Mouse (Mus musculus): ENCODE measurements around the gene Tenm4. TPM values are rescaled to one million over a fixed set of nuclear protein-coding genes. Genes with fewer than 3 reads are reported as not detected.

The Tenm4 gene
- polyA plus RNA-seq, 1 experiment from 2014 or later: 28.1 TPM

DNA sequence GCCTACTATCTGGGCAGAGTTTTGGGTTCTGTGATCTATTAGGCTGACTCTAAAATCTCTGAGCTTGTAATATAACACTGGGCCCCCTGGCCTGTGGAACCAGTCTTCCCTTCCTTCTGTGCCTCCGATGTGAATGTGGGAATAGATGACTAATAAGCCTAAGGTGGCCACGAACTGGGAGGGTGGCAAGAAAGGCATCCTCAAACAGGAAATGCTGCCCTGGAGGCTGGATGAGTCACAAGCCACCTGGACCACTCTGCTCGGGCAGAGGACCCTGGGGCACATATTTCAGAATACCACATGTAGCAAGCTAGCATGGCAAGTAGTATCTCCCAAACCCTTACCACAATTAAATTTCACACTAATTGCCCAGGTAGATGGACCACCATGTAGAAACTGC lies 391.8 kb downstream of the Tenm4 start:
- Histone ChIP-seq H3K4me1 (ENCODE audit: control insufficient read depth, insufficient read depth, low read length) (no peaks in the 10 kb centered on the region), H3K9ac (replicated peaks; ENCODE audit: low read length) (no peak overlapping the region), H3K36me3 (replicated peaks; ENCODE audit: control insufficient read depth, insufficient read depth, low read depth, low read length) (no peaks in the 10 kb centered on the region), H3K4me3 (ENCODE audit: low read depth, low read length) (no peak overlapping the region), H3K27me3 (ENCODE audit: control insufficient read depth, insufficient read depth, low read length) (no peaks in the 10 kb centered on the region), H3K27ac (replicated peaks; ENCODE audit: low read depth, low read length) (no peak overlapping the region), H3K4me2 (ENCODE audit: low read depth, low read length) (no peak overlapping the region), H3K9me3 (replicated peaks; ENCODE audit: control insufficient read depth, low read length) (no peaks in the 10 kb centered on the region)
- no peak for DNase-seq (ENCODE audit: low spot score)
- WGBS: 32% methylated on average over 3 of the region's 3 CpGs
- no peak for ATAC-seq (replicated peaks; ENCODE audit: insufficient number of reproducible peaks, low FRiP score, low TSS enrichment, low read depth)

DNA sequence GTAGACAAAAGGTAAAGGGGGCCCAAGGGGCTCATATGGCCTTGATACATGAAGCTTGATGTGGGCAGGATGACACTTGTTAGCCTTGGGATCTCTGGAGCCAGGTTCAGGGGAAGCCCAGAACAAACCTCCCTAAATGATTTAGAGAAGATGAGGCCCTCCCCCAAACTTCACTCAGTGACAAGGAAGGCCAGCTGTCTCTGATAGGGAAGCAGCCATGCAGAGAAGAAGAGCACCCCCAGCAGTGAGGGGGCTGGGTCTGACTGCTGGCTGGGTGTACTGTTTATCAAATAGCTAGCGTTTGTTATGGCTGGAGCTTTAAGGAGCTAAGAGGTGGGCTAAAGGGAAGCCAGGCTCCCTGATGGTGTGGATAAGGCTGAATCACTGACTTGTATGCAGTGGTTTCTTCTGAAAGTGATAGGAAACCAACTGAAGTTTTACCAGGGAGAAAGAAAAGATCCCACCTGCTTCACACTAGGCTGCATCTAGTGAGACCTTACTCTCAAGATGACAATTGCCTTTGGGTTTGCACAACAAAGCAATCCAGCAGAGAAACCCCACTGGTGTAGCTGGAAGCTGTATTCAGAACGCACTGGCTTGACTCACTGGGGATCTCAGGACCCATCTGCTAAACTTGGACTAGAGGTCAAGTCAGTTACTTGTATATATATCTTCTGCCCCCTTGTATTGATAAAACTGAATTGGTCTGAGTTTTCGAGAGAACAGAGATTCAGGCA lies 392.5 kb downstream of the Tenm4 start:
- no peak for DNase-seq (ENCODE audit: low spot score)
- Histone ChIP-seq H3K9me3 (replicated peaks; ENCODE audit: control insufficient read depth, low read length) (no peaks in the 10 kb centered on the region), H3K4me3 (ENCODE audit: low read depth, low read length) (no peak overlapping the region), H3K27ac (replicated peaks; ENCODE audit: low read depth, low read length) (no peak overlapping the region), H3K36me3 (replicated peaks; ENCODE audit: control insufficient read depth, insufficient read depth, low read depth, low read length) (no peaks in the 10 kb centered on the region), H3K4me2 (ENCODE audit: low read depth, low read length) (no peak overlapping the region), H3K4me1 (ENCODE audit: control insufficient read depth, insufficient read depth, low read length) (no peaks in the 10 kb centered on the region), H3K9ac (replicated peaks; ENCODE audit: low read length) (no peak overlapping the region), H3K27me3 (ENCODE audit: control insufficient read depth, insufficient read depth, low read length) (no peaks in the 10 kb centered on the region)
- no peak for ATAC-seq (replicated peaks; ENCODE audit: insufficient number of reproducible peaks, low FRiP score, low TSS enrichment, low read depth)
- WGBS: 41% methylated on average over 3 of the region's 3 CpGs

DNA sequence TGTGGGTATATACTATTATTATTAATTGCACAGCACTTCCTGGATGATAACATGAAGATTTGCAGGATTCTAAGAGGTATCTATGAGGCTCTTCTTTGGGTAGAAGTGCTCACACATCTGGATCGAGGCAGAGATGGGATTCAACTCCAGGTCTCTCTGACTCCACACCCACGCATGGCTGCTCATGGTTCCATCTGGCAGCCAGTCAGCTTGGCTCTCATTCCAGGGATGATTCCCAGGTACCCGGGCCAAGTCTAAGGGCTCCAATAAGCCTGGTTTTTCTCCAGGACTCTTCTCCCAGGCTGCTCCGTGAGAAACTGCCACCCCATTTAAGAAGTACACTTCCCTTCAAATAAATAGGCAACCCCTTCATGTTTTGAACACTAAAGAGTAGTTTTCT lies 394.8 kb downstream of the Tenm4 start:
- no peak for DNase-seq (ENCODE audit: low spot score)
- Histone ChIP-seq H3K9ac (replicated peaks; ENCODE audit: low read length) (no peak overlapping the region), H3K4me2 (ENCODE audit: low read depth, low read length) (no peak overlapping the region), H3K4me1 (ENCODE audit: control insufficient read depth, insufficient read depth, low read length) (no peaks in the 10 kb centered on the region), H3K4me3 (ENCODE audit: low read depth, low read length) (no peak overlapping the region), H3K36me3 (replicated peaks; ENCODE audit: control insufficient read depth, insufficient read depth, low read depth, low read length) (no peaks in the 10 kb centered on the region), H3K27me3 (ENCODE audit: control insufficient read depth, insufficient read depth, low read length) (no peaks in the 10 kb centered on the region), H3K27ac (replicated peaks; ENCODE audit: low read depth, low read length) (no peak overlapping the region), H3K9me3 (replicated peaks; ENCODE audit: control insufficient read depth, low read length) (no peaks in the 10 kb centered on the region)
- 83% methylated on average over 4 of the region's 4 CpGs for WGBS
- no peak for ATAC-seq (replicated peaks; ENCODE audit: insufficient number of reproducible peaks, low FRiP score, low TSS enrichment, low read depth)

DNA sequence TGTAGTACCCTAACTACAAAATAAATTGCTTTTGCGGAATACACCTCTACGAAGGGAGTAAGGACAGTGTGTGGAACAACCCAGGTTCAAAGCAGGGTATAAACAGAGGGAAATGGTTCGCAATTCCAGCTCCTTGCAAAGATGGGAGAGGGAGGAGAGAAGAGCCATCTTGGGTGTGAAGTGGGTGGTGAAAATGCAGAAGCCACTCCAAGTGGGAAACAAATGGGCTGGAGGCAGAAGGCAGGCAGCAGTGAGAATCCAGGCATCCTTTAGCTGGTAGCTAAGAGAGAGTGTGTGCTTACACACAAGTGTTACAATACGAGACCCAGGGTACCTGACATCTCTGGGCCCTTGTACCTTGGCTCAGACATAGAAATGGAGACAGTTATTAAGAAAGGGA lies 395.2 kb downstream of the Tenm4 start:
- Histone ChIP-seq H3K4me2 (ENCODE audit: low read depth, low read length) (no peak overlapping the region), H3K4me1 (ENCODE audit: control insufficient read depth, insufficient read depth, low read length) (no peaks in the 10 kb centered on the region), H3K4me3 (ENCODE audit: low read depth, low read length) (no peak overlapping the region), H3K9ac (replicated peaks; ENCODE audit: low read length) (no peak overlapping the region), H3K27ac (replicated peaks; ENCODE audit: low read depth, low read length) (no peak overlapping the region), H3K27me3 (ENCODE audit: control insufficient read depth, insufficient read depth, low read length) (no peaks in the 10 kb centered on the region), H3K9me3 (replicated peaks; ENCODE audit: control insufficient read depth, low read length) (no peaks in the 10 kb centered on the region), H3K36me3 (replicated peaks; ENCODE audit: control insufficient read depth, insufficient read depth, low read depth, low read length) (no peaks in the 10 kb centered on the region)
- DNase-seq (ENCODE audit: low spot score) (no peak), ATAC-seq (replicated peaks; ENCODE audit: insufficient number of reproducible peaks, low FRiP score, low TSS enrichment, low read depth) (no peak)
- WGBS: 89% methylated on average over 4 of the region's 4 CpGs

DNA sequence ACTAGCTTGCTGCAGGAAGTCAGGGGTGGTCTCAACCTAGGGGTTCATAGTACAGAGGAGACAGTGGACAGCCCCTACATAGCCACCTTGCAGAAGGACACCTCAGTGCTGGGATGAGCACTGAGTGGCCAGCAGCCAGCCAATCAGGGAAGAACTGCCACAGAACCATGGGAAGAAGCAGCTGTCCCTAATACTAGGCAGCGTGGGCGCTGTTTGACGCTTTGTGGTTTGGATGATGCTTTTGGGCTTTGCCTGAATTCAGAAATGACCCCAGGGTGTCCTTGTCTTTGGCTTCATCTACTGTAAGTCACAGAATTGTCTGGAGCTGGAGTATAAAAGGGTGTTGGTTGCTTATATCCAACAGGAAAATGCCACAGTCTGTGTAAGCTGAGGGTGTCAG lies 397.0 kb downstream of the Tenm4 start:
- no peak overlapping the region for H3K27ac ChIP-seq (replicated peaks; ENCODE audit: low read depth, low read length)
- no peak overlapping the region for H3K9ac ChIP-seq (replicated peaks; ENCODE audit: low read length)
- no peaks in the 10 kb centered on the region for H3K4me1 ChIP-seq (ENCODE audit: control insufficient read depth, insufficient read depth, low read length)
- no peak overlapping the region for H3K4me3 ChIP-seq (ENCODE audit: low read depth, low read length)
- DNase-seq (ENCODE audit: low spot score) (no peak), ATAC-seq (replicated peaks; ENCODE audit: insufficient number of reproducible peaks, low FRiP score, low TSS enrichment, low read depth) (no peak)
- WGBS: 95% methylated on average over 3 of the region's 3 CpGs
- H3K9me3 ChIP-seq (replicated peaks; ENCODE audit: control insufficient read depth, low read length): no peaks in the 10 kb centered on the region
- no peaks in the 10 kb centered on the region for H3K27me3 ChIP-seq (ENCODE audit: control insufficient read depth, insufficient read depth, low read length)
- H3K36me3 ChIP-seq (replicated peaks; ENCODE audit: control insufficient read depth, insufficient read depth, low read depth, low read length): no peaks in the 10 kb centered on the region
- H3K4me2 ChIP-seq (ENCODE audit: low read depth, low read length): no peak overlapping the region

DNA sequence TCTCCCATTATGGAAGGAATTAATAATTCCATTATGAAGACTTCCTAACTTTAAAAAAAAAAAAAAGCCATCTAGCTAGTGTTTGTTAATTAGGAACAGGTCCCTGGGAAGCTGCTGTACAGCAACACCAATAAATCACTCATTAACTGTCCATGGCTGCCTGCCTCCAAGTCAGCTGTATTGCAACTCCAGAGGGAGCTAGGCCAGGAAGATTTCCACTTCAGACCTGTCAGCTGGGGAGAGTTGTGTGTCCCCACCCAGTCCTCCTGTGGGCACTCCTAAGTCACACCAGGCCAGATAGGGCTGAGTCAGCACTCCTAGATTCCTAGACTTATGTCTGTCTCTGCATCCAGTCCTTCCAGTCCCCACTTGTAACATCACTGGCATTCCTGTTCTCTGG lies 399.9 kb downstream of the Tenm4 start:
- Histone ChIP-seq H3K4me2 (ENCODE audit: low read depth, low read length) (no peak overlapping the region), H3K9ac (replicated peaks; ENCODE audit: low read length) (no peak overlapping the region), H3K36me3 (replicated peaks; ENCODE audit: control insufficient read depth, insufficient read depth, low read depth, low read length) (no peaks in the 10 kb centered on the region), H3K4me1 (ENCODE audit: control insufficient read depth, insufficient read depth, low read length) (no peaks in the 10 kb centered on the region), H3K9me3 (replicated peaks; ENCODE audit: control insufficient read depth, low read length) (no peaks in the 10 kb centered on the region), H3K4me3 (ENCODE audit: low read depth, low read length) (no peak overlapping the region), H3K27me3 (ENCODE audit: control insufficient read depth, insufficient read depth, low read length) (no peaks in the 10 kb centered on the region), H3K27ac (replicated peaks; ENCODE audit: low read depth, low read length) (no peak overlapping the region)
- ATAC-seq (replicated peaks; ENCODE audit: insufficient number of reproducible peaks, low FRiP score, low TSS enrichment, low read depth) (no peak), DNase-seq (ENCODE audit: low spot score) (no peak)

DNA sequence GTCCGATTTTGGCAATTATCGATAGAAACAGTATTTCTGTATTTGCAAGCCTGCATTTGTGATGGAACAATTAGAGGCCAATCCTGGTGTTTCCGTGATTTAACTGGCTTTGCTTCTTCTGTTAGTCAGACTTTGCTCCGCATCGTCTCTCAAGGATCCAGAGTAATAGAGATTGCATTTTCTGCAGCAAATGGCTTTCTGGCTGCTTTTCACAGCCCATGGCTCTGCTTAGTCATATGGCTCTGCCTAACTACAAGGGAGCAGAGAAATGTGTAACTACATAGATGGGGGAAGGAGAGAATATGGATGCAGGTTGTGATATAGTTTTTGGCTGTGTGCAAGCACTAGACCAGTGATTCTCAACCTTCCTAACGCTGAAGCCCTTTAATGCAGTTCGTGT lies 401.9 kb downstream of the Tenm4 start:
- ATAC-seq (replicated peaks; ENCODE audit: insufficient number of reproducible peaks, low FRiP score, low TSS enrichment, low read depth) (no peak), DNase-seq (ENCODE audit: low spot score) (no peak)
- whole genome bisulfite sequencing: 95% methylated on average over 7 of the region's 7 CpGs
- no peak overlapping the region for H3K27ac ChIP-seq (replicated peaks; ENCODE audit: low read depth, low read length)
- H3K27me3 ChIP-seq (ENCODE audit: control insufficient read depth, insufficient read depth, low read length): no peaks in the 10 kb centered on the region
- H3K9me3 ChIP-seq (replicated peaks; ENCODE audit: control insufficient read depth, low read length): no peaks in the 10 kb centered on the region
- H3K4me3 ChIP-seq (ENCODE audit: low read depth, low read length): no peak overlapping the region
- no peaks in the 10 kb centered on the region for H3K4me1 ChIP-seq (ENCODE audit: control insufficient read depth, insufficient read depth, low read length)
- H3K9ac ChIP-seq (replicated peaks; ENCODE audit: low read length): no peak overlapping the region
- H3K4me2 ChIP-seq (ENCODE audit: low read depth, low read length): no peak overlapping the region
- H3K36me3 ChIP-seq (replicated peaks; ENCODE audit: control insufficient read depth, insufficient read depth, low read depth, low read length): no peaks in the 10 kb centered on the region

DNA sequence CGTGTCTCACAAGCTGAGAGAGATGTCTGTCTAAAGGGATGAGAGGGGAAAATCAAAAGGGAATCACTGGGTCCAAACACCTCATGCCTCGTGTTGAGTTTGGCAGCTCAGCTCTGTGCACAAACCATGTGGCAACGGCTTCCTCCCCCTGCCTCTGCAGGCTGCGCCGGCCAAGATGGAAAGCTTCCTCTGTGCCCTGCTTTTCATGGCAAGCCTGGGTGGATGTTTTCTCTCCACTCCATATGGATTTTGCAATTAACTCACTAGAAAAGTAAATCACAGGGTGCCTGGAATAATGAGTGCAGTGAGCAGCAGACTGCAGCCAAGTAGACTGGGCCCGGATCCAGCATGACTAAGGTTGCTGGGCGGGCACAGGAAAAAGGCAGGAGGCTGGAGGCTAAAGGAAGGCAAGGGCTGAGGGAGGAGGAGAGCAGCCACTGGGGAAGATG lies 404.2 kb downstream of the Tenm4 start:
- Histone ChIP-seq H3K27me3 (ENCODE audit: control insufficient read depth, insufficient read depth, low read length) (no peaks in the 10 kb centered on the region), H3K9ac (replicated peaks; ENCODE audit: low read length) (no peak overlapping the region), H3K4me1 (ENCODE audit: control insufficient read depth, insufficient read depth, low read length) (no peaks in the 10 kb centered on the region), H3K9me3 (replicated peaks; ENCODE audit: control insufficient read depth, low read length) (no peaks in the 10 kb centered on the region), H3K36me3 (replicated peaks; ENCODE audit: control insufficient read depth, insufficient read depth, low read depth, low read length) (no peaks in the 10 kb centered on the region), H3K4me3 (ENCODE audit: low read depth, low read length) (no peak overlapping the region), H3K4me2 (ENCODE audit: low read depth, low read length) (no peak overlapping the region), H3K27ac (replicated peaks; ENCODE audit: low read depth, low read length) (no peak overlapping the region)
- DNase-seq (ENCODE audit: low spot score) (no peak), ATAC-seq (replicated peaks; ENCODE audit: insufficient number of reproducible peaks, low FRiP score, low TSS enrichment, low read depth) (no peak)
- 75% methylated on average over 7 of the region's 7 CpGs for WGBS

All from embryonic facial prominence, embryonic 11.5 days (tissue).